Mouse (Mus musculus) thymus, adult 2 months (tissue): ENCODE data around the gene Lat2. TPM values are rescaled to one million over a fixed set of nuclear protein-coding genes. Genes with fewer than 3 reads are reported as not detected.
"Not testable (repeated sequence)": the region's sequence is repeated elsewhere in the genome, so short reads cannot be mapped to it uniquely, and the experiment has no call there.

Experiments used
- DNase-seq: peaks from one replicate; pipeline ENCODE4 v3.0.0; 2021
- H3K27ac ChIP-seq: fragments of 200-500 bp; 2 replicates; pipeline ENCODE4 v1.5.1; 2012; ENCODE audit warnings: low read length, control low read depth; ENCODE audit not compliant: control insufficient read depth, insufficient read depth
- H3K27me3 ChIP-seq: fragments of 200-500 bp; 2 replicates; pipeline ENCODE4 v1.6.1; 2012; ENCODE audit warnings: mild to moderate bottlenecking, low read length, moderate library complexity, mixed read lengths; ENCODE audit not compliant: control insufficient read depth, insufficient read depth
- H3K36me3 ChIP-seq: fragments of 200-500 bp; 2 replicates; pipeline ENCODE4 v1.6.1; 2012; ENCODE audit warnings: mild to moderate bottlenecking, low read length, moderate library complexity; ENCODE audit not compliant: control insufficient read depth, insufficient read depth
- H3K4me1 ChIP-seq: fragments of 200-500 bp; replicated peaks from 2 replicates; pipeline ENCODE4 v1.6.1; 2012; ENCODE audit warnings: low read length; ENCODE audit not compliant: control insufficient read depth, insufficient read depth
- H3K4me3 ChIP-seq: fragments of 200-500 bp; 2 replicates; pipeline ENCODE4 v1.5.1; 2012; ENCODE audit warnings: mild to moderate bottlenecking, low read length, control low read depth, moderate library complexity; ENCODE audit not compliant: control insufficient read depth, insufficient read depth
- CTCF ChIP-seq: fragments of 200-500 bp; IDR thresholded peaks from 2 replicates; pipeline ENCODE4 v1.5.1; 2012; ENCODE audit warnings: mild to moderate bottlenecking, control low read depth, low read length, moderate library complexity, borderline replicate concordance; ENCODE audit not compliant: control insufficient read depth, poor library complexity, insufficient read depth; ENCODE audit errors: extremely low read depth
- POLR2A ChIP-seq: fragments of 200-500 bp; IDR thresholded peaks from 2 replicates; pipeline ENCODE4 v1.6.1; 2012; ENCODE audit warnings: mild to moderate bottlenecking, low read length, control low read depth, moderate library complexity; ENCODE audit not compliant: control insufficient read depth, poor library complexity, insufficient read depth; ENCODE audit errors: extremely low read depth
- WGBS: fragments of 180-500 bp; shearing (Covaris S2); methylation state at CpG from one replicate; pipeline ENCODE4 v1.1.7; 2018; 5-methylcytosine and 5-hydroxymethylcytosine counted together
- polyA plus RNA-seq: library from polyadenylated mRNA; depleted of rRNA; stranded (reverse); fragments of >200 nt; gene quantifications from 2 replicates; pipeline ENCODE4 v1.2.3, GENCODE M21; 2012; rRNA removed

The Lat2 gene
- polyA plus RNA-seq, result 7.8 and 7.9 TPM in 2 replicates

DNA sequence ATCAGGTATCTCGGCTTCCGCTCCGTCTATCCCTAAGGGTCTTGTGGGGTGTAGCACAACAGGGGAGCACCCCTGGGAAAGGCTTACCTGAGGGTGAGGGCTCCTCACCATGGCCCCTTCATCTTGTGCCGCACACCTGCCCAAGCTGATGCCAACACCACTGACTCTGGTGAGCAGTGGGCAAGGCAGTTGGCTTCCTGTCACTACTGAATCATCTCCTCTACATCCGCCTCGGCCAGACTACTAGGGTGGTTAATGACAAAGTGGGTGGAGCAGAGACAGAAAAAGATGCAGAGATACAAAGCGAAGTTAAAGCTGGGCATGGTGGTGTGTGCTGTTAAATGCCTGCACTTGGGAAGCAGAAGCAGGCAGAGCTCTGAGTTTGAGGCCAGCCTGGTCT lies at the start of gene Lat2:
TSS of gene Lat2 (minus strand) at position 224 of the 400 bp plus-strand sequence.
- Histone ChIP-seq H3K4me1 (0 out of 2 replicates have a peak, but pooled peaks cover 4% of the 10 kb centered on the region), H3K27me3 (no peaks in the 10 kb centered on the region), H3K36me3 (peaks cover 10% of the 10 kb centered on the region), H3K27ac (peak within 1 kb of the TSS; percentile 2; the same call in 1 of the 2 replicates), H3K4me3 (no peak within 1 kb of the TSS)
- no peak for DNase-seq
- 44% methylated on average over 7 of the region's 7 CpGs for WGBS
- TF ChIP-seq POLR2A (no peak), CTCF (no peak)

DNA sequence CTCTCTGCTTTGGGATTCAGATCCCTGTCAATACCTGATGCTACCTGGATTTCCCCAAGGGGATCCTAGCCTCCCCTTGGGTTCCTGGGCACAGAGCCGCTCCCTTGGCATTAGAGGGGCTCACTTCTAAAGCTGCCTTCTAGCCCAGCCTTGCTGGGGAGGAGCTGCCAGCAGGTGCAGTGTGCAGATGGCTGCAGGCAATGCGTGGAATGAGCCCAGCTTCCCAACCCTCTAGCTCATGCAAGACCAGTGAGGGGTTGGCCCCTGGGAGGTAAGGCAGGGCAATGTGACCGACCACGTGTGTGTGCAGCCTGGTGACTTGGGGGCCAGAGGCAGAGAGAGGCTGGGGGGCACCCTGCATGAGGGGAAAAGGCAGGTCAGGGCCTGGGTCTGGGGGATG lies 41.9 kb upstream of the Lat2 start:
- no peaks in the 10 kb centered on the region for H3K4me1 ChIP-seq
- TF ChIP-seq POLR2A, result no peak
- no peaks in the 10 kb centered on the region for H3K27me3 ChIP-seq
- H3K36me3 ChIP-seq, result no peaks in the 10 kb centered on the region
- H3K4me3 ChIP-seq, result no peak overlapping the region
- DNase-seq, result no peak
- no peak overlapping the region for H3K27ac ChIP-seq
- 98% methylated on average over 4 of the region's 4 CpGs for WGBS

DNA sequence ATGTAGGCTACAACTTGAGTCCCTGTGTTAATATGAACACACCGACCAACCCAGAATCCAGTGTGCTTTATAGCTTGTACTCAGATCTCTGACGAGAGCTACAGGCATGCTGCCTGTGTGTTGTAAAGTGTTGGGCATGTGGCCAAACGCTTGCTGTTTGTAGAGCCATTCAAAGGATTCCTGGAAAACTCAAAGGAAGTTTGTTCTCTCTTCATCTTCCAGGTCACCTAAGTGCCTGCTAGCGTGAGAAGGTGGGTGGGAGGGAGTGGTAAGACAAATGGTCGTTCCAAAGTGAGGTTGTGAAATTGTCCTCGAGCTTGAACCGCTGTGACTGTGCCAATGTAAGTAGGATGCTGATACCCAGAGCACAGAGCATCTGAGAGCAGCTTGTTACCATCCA lies 37.2 kb upstream of the Lat2 start:
- no peaks in the 10 kb centered on the region for H3K36me3 ChIP-seq
- H3K27me3 ChIP-seq, result no peaks in the 10 kb centered on the region
- H3K4me3 ChIP-seq, result no peak overlapping the region
- DNase-seq, result no peak
- H3K4me1 ChIP-seq, result no peaks in the 10 kb centered on the region
- 71% methylated on average over 7 of the region's 7 CpGs for WGBS
- TF ChIP-seq CTCF (no peak), POLR2A (no peak)
- H3K27ac ChIP-seq, result no peak overlapping the region

DNA sequence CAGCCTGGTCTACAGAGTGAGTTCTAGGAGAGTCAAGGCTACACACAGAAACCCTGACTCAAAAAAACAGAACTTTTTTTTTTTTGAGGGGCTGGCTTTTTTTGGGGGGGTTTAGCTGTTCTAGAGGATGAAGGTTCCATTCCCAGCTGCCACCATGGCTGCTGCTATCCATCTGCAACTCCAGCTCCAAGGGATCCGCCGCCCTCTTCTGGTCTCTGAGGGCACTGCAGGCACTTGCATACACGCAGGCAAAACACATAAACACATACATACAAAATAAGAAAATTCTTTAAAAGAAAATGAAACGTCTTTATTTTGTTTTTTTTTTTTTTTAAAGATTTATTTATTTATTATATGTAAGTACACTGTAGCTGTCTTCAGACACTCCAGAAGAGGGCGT lies 36.1 kb upstream of the Lat2 start:
- H3K27ac ChIP-seq, result no peak overlapping the region
- no peaks in the 10 kb centered on the region for H3K27me3 ChIP-seq
- WGBS, result 55% methylated on average over 5 of the region's 5 CpGs
- no peaks in the 10 kb centered on the region for H3K4me1 ChIP-seq
- no peaks in the 10 kb centered on the region for H3K36me3 ChIP-seq
- peak; percentile 66 for DNase-seq
- no peak overlapping the region for H3K4me3 ChIP-seq
- TF ChIP-seq POLR2A (no peak), CTCF (peak; percentile 47; the same call in 1 of the 2 replicates)

DNA sequence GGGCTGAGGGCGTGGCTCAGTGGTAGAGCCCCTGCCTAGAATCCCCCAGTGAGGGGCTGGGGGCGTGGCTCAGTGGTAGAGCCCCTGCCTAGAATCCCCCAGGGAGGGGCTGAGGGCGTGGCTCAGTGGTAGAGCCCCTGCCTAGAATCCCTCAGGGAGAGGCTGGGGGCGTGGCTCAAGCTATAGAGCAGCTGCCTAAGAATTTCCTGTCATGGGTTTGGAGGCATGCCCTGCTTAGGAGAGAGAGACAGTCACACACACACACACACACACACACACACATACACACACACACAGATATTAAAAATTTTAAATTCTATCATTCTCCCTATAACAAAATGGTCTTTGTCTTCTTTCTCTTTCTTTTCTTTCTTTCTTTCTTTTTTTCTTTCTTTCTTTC lies 34.2 kb upstream of the Lat2 start:
- H3K27me3 ChIP-seq, H3K4me1 ChIP-seq, H3K27ac ChIP-seq, H3K36me3 ChIP-seq, H3K4me3 ChIP-seq: not testable (repeated sequence)
- DNase-seq, result peak; percentile 18
- WGBS, result 80% methylated on average over 4 of the region's 4 CpGs

DNA sequence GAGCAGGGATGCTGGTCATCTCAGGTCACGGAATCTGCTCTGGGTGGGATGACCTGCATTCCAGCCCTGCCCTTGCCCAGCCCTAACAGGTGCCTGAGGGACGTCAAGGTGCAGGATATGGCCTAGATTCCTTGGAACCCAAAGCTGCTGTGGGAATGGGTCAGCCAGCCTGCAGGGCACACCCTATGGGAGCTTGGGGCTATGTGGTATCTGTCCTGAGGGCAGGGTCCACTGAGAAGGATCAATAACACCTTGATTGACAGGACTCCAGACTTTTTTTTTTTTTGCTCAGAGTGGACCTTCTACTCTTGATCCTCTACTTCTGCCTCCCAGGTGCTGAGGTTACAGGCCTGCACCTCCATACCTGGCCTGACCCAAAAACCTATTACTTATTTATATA lies 32.6 kb upstream of the Lat2 start:
- WGBS, result 96% methylated on average over 2 of the region's 2 CpGs
- Histone ChIP-seq H3K36me3 (no peaks in the 10 kb centered on the region), H3K4me3 (no peak overlapping the region), H3K27me3 (no peaks in the 10 kb centered on the region), H3K27ac (no peak overlapping the region), H3K4me1 (no peaks in the 10 kb centered on the region)
- TF ChIP-seq CTCF, result no peak
- no peak for TF ChIP-seq POLR2A
- no peak for DNase-seq

DNA sequence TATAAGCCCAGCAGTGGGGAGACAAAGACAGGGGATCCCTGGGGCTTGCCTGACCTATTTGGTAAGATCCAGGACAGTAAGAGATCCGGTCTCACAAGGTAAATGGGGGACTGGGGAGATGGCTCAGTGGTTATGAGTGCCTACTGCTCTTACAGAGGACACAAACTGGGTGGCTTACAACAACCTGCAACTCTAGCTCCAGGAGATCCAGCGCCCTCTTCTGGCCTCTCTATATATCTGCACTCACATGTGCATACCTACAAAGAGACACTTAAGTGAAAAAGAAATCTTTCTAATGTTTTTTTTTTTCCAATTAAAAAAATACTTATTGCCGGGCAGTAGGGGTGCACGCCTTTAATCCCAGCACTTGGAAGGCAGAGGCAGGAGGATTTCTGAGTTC lies 31.6 kb upstream of the Lat2 start:
- no peak overlapping the region for H3K4me3 ChIP-seq
- H3K36me3 ChIP-seq, result no peaks in the 10 kb centered on the region
- no peak for TF ChIP-seq CTCF
- TF ChIP-seq POLR2A, result no peak
- H3K27ac ChIP-seq, result no peak overlapping the region
- no peak for DNase-seq
- H3K4me1 ChIP-seq, result no peaks in the 10 kb centered on the region
- WGBS, result 87% methylated on average over 4 of the region's 4 CpGs
- no peaks in the 10 kb centered on the region for H3K27me3 ChIP-seq
